26 mouse cellular contexts compared by ENCODE assay signal in genomic region chr5:91504320-91504922, GRCm38 (mm10). TPM values are rescaled to one million over a fixed set of nuclear protein-coding genes. Genes with fewer than 3 reads are reported as not detected.
A peak's percentile ranks its signal among the peaks of the same experiment; 100 is the strongest.
DNase-seq lines count a peak whose midpoint lies in the region; ATAC-seq and TF ChIP-seq lines count a peak whose summit lies in the region.
"Had no signal": no experiment of that assay in that cellular context is flagged by ENCODE, and none has a peak within 500 bp of the region (broad histone marks: within the 10 kb centered on the region; RNA-seq: fewer than 3 reads in every experiment).

No protein-coding gene starts in this region.

- peak overlapping the region; percentile 36 to 49 for H3K4me3 ChIP-seq in MEL (ENCODE audit: control insufficient read depth in 1 of 2, insufficient read depth in 1 of 2, low read depth in 2 of 2, low read length in 2 of 2)
- H3K4me3 ChIP-seq in forebrain, postnatal 0 days (ENCODE audit: low read depth, low read length), result no peak overlapping the region

- no peaks in the 10 kb centered on the region for H3K79me2 ChIP-seq in MEL (ENCODE audit: control insufficient read depth, insufficient read depth, low read length, poor library complexity)

- H3K9ac ChIP-seq in MEL (ENCODE audit: control insufficient read depth, low read depth, low read length, poor library complexity, severe bottlenecking), result peak overlapping the region; percentile 63
- no peak overlapping the region for H3K9ac ChIP-seq in forebrain, postnatal 0 days

- H3K27ac ChIP-seq in MEL (ENCODE audit: control insufficient read depth, low read depth, low read length), result peak overlapping the region; percentile 95
- H3K27ac ChIP-seq in forebrain, postnatal 0 days (ENCODE audit: low read depth, low read length), result no peak overlapping the region

- TF ChIP-seq RAD21 in MEL (IDR thresholded peaks at IDR 0.05; ENCODE audit: low read depth, low read length), result no peak

- DNase-seq in MEL (ENCODE audit: low read depth, low spot score), result peak; percentile 81
- DNase-seq in MEL-GATA-1-ER (ENCODE audit: extremely low read depth, low read depth), result peak; percentile 73
- DNase-seq in brain, embryonic 14.5 days (ENCODE audit: low read depth), result peak; percentile 36
- DNase-seq in c-Kit-positive CD71-positive TER-119-positive erythroid progenitor cells, embryonic 14.5 days (ENCODE audit: low spot score), result no peak
- no peak for DNase-seq in forebrain, postnatal 0 days
- DNase-seq in left cerebral cortex, adult 8-10 months (ENCODE audit: low spot score in 2 of 2), result no peak
- DNase-seq: adrenal gland, adult 2 months; adrenal gland, adult 8-10 months; adrenal gland, postnatal 10 days; adrenal gland, postnatal 14 days; adrenal gland, postnatal 25 days; adrenal gland, postnatal 36 days; B cell, adult 2 months; cerebellum, adult 11 months; cerebellum, adult 11-12 months; cerebellum, adult 18-20 months; cerebellum, adult 2 months; cerebellum, adult 8-10 months; cerebellum, adult 9-10 months had no signal

- H3K4me1 ChIP-seq in MEL (ENCODE audit: control insufficient read depth in 1 of 2, insufficient read depth in 2 of 2, low read length in 2 of 2), result peaks cover 6 to 14% of the 10 kb centered on the region in 2 experiments
- no peaks in the 10 kb centered on the region for H3K4me1 ChIP-seq in forebrain, postnatal 0 days (ENCODE audit: insufficient read depth)

- H3K27me3 ChIP-seq in MEL (ENCODE audit: control insufficient read depth in 1 of 2, insufficient read depth in 2 of 2, low read length in 2 of 2), result no peaks in the 10 kb centered on the region
- H3K27me3 ChIP-seq in forebrain, postnatal 0 days (ENCODE audit: insufficient read depth, low read length), result no peaks in the 10 kb centered on the region
- H3K27me3 ChIP-seq: CH12.LX, Patski had no signal

- ATAC-seq in common myeloid progenitor, adult 5-6 weeks (replicated peaks; ENCODE audit: low read depth, poor library complexity, severe bottlenecking), result 0 out of 2 replicates have a peak, but pooled peaks have one; percentile 32
- no peak for ATAC-seq in forebrain, postnatal 0 days
- ATAC-seq in inflammation-experienced regulatory T-cells, adult 6 months, result no peak
- ATAC-seq: activated CD4-positive, CD25-positive, alpha-beta regulatory T cell, adult 4 months; CD4-positive, CD25-positive, alpha-beta regulatory T cell, adult 4 months; Patski had no signal

- no peak; a peak in 1 of 4 replicates for TF ChIP-seq POLR2A in MEL (IDR thresholded peaks at IDR 0.05; ENCODE audit: control insufficient read depth in 1 of 2, insufficient read depth in 1 of 2, low read depth in 1 of 2, low read length in 2 of 2, poor library complexity in 1 of 2)
- no peak for TF ChIP-seq POLR2A in brain, embryonic 14.5 days (IDR thresholded peaks at IDR 0.05; ENCODE audit: borderline replicate concordance, extremely low read depth, insufficient read depth, insufficient read length, poor library complexity, severe bottlenecking)

- TF ChIP-seq CTCF in MEL (IDR thresholded peaks at IDR 0.05 in 2 of 3, conservative IDR thresholded peaks at IDR 0.05 in 1 of 3; ENCODE audit: control insufficient read depth in 1 of 3, insufficient read depth in 1 of 3, low read depth in 2 of 3, low read length in 3 of 3, poor library complexity in 1 of 3, severe bottlenecking in 1 of 3), result no peak
- TF ChIP-seq CTCF in brain, embryonic 14.5 days (IDR thresholded peaks at IDR 0.05; ENCODE audit: borderline replicate concordance, extremely low read depth, insufficient read depth, insufficient read length), result no peak
- no peak for TF ChIP-seq CTCF in forebrain, postnatal 0 days (IDR thresholded peaks at IDR 0.05; ENCODE audit: low read depth)

- H3K9me3 ChIP-seq in MEL (replicated peaks; ENCODE audit: insufficient read depth, low read length), result no peaks in the 10 kb centered on the region
- no peaks in the 10 kb centered on the region for H3K9me3 ChIP-seq in forebrain, postnatal 0 days (ENCODE audit: low read length)
- H3K9me3 ChIP-seq: G1E had no signal

- H3K4me2 ChIP-seq in forebrain, postnatal 0 days (ENCODE audit: low read depth), result no peak overlapping the region

- peaks cover 0 to 15% of the 10 kb centered on the region in 2 experiments; a peak in 2 of 4 replicates for H3K36me3 ChIP-seq in MEL (ENCODE audit: control insufficient read depth in 1 of 2, insufficient read depth in 2 of 2, low read length in 2 of 2)
- H3K36me3 ChIP-seq in forebrain, postnatal 0 days (ENCODE audit: insufficient read depth), result no peaks in the 10 kb centered on the region
- H3K36me3 ChIP-seq: G1E had no signal

- 60% methylated on average over 5 of the region's 5 CpGs for WGBS in forebrain, postnatal 0 days

- peak; percentile 73 to 90 for TF ChIP-seq EP300 in MEL (IDR thresholded peaks at IDR 0.05; ENCODE audit: low read depth in 1 of 2, low read length in 2 of 2)

TF ChIP-seq in MEL, 35 proteins besides CTCF, POLR2A, EP300 and RAD21:
- TF ChIP-seq MXI1 (IDR thresholded peaks at IDR 0.05; ENCODE audit: low read depth, low read length) (0 out of 2 replicates have a peak, but pooled peaks have one; percentile 27), ZMIZ1 (IDR thresholded peaks at IDR 0.05; ENCODE audit: low read depth, low read length) (no peak), MAFK (IDR thresholded peaks at IDR 0.05; ENCODE audit: borderline replicate concordance, low read depth, low read length) (no peak), UBTF (IDR thresholded peaks at IDR 0.05; ENCODE audit: borderline replicate concordance, insufficient read depth, low read depth, low read length) (no peak), BHLHE40 (IDR thresholded peaks at IDR 0.05; ENCODE audit: borderline replicate concordance, low read depth, low read length) (no peak), TAL1 (IDR thresholded peaks at IDR 0.05; ENCODE audit: low read length) (peak; percentile 37; the same call in 1 of the 2 replicates), TCF12 (IDR thresholded peaks at IDR 0.05; ENCODE audit: low read depth, low read length) (peak; percentile 65), GABPA (IDR thresholded peaks at IDR 0.05; ENCODE audit: low read depth, low read length) (no peak), HCFC1 (IDR thresholded peaks at IDR 0.05; ENCODE audit: low read depth, low read length) (0 out of 2 replicates have a peak, but pooled peaks have one; percentile 38), POLR2AphosphoS5 (IDR thresholded peaks at IDR 0.05; ENCODE audit: borderline replicate concordance, low read depth, low read length) (no peak), SMC3 (IDR thresholded peaks at IDR 0.05; ENCODE audit: low read depth, low read length) (peak; percentile 8; the same call in 1 of the 2 replicates), GATA1 (IDR thresholded peaks at IDR 0.05; ENCODE audit: low read depth, low read length) (peak; percentile 71), JUND (IDR thresholded peaks at IDR 0.05; ENCODE audit: low read depth, low read length) (no peak), ELF1 (IDR thresholded peaks at IDR 0.05; ENCODE audit: low read depth, low read length) (peak; percentile 30; the same call in 1 of the 2 replicates), NRF1 (IDR thresholded peaks at IDR 0.05; ENCODE audit: insufficient read depth, low read depth, low read length, poor library complexity, severe bottlenecking) (no peak), NELFE (IDR thresholded peaks at IDR 0.05; ENCODE audit: low read depth, low read length) (no peak; the same call in 1 of the 2 replicates), E2F4 (IDR thresholded peaks at IDR 0.05; ENCODE audit: borderline replicate concordance, low read depth, low read length) (no peak), ZKSCAN1 (IDR thresholded peaks at IDR 0.05; ENCODE audit: low read depth, low read length) (no peak), ZC3H11A (IDR thresholded peaks at IDR 0.05; ENCODE audit: low read depth, low read length) (no peak), MAX (IDR thresholded peaks at IDR 0.05; ENCODE audit: low read length) (no peak), MYC (IDR thresholded peaks at IDR 0.05; ENCODE audit: low read depth, low read length) (peak; percentile 51; the same call in 1 of the 2 replicates), MEF2A (IDR thresholded peaks at IDR 0.05; ENCODE audit: extremely low read depth, insufficient replicate concordance, low read depth, low read length, poor library complexity, severe bottlenecking) (no peak), POLR2AphosphoS2 (IDR thresholded peaks at IDR 0.05; ENCODE audit: low read length) (no peak), MAZ (IDR thresholded peaks at IDR 0.05; ENCODE audit: low read depth, low read length) (no peak), ETS1 (IDR thresholded peaks at IDR 0.05; ENCODE audit: low read depth, low read length) (peak; percentile 62; the same call in 1 of the 2 replicates), USF2 (IDR thresholded peaks at IDR 0.05; ENCODE audit: borderline replicate concordance in 1 of 2, insufficient read depth in 1 of 2, low read depth in 1 of 2, low read length in 2 of 2) (no peak), ZNF384 (IDR thresholded peaks at IDR 0.05; ENCODE audit: low read depth, low read length) (no peak), RCOR1 (IDR thresholded peaks at IDR 0.05; ENCODE audit: low read depth, low read length) (peak; percentile 65), KAT2A (conservative IDR thresholded peaks at IDR 0.05; ENCODE audit: low read depth, low read length) (no peak), TBP (IDR thresholded peaks at IDR 0.05; ENCODE audit: low read depth, low read length) (0 out of 2 replicates have a peak, but pooled peaks have one; percentile 29), SIN3A (IDR thresholded peaks at IDR 0.05; ENCODE audit: low read length) (peak; percentile 67; the same call in 1 of the 2 replicates), USF1 (IDR thresholded peaks at IDR 0.05; ENCODE audit: low read depth, low read length) (no peak), MYB (IDR thresholded peaks at IDR 0.05; ENCODE audit: low read depth, low read length) (no peak), CHD2 (IDR thresholded peaks at IDR 0.05; ENCODE audit: low read length) (no peak), CHD1 (IDR thresholded peaks at IDR 0.05; ENCODE audit: low read depth, low read length) (peak; percentile 91; the same call in 1 of the 2 replicates)

RNA-seq across cellular contexts. Expression of gene Parm1, which starts 13.0 kb away (rescaled TPM):
- total RNA-seq in MEL (2012; rRNA removed), result 18.5 and 19.1 TPM in 2 replicates
- 10 to 100 TPM; 41.0 to 76.1 TPM for polyA plus RNA-seq in MEL (2012; ENCODE audit: insufficient read depth in 1 of 2, insufficient read length in 2 of 2, low read depth in 1 of 2, low replicate concordance in 2 of 2, missing spikeins in 1 of 2)
- polyA plus RNA-seq in brain, embryonic 14.5 days (2012; rRNA removed), result 2.7 and 6.4 TPM in 2 replicates
- total RNA-seq in common myeloid progenitor, adult 5-6 weeks (2017), result 1.8 and 4.3 TPM in 2 replicates
- total RNA-seq in forebrain, postnatal 0 days (2014; rRNA removed), result 6.5 and 11.8 TPM in 2 replicates
- polyA plus RNA-seq in forebrain, postnatal 0 days (2015; fragmentation: Nextera tagmentation; extraction: Ambion mirVana), result 4.7 and 7.3 TPM in 2 replicates
- total RNA-seq in left cerebral cortex, adult 8-10 months (2022), result 10 to 100 TPM; 36.5 to 42.4 (median 39.2) TPM
- polyA plus RNA-seq in inflammation-experienced regulatory T-cells, adult 6 months (2017; shearing (Covaris generic)), result under 1 TPM in 1 of 3 experiments, not detected in 2; 0.07 TPM
- polyA plus RNA-seq: activated CD4-positive, CD25-positive, alpha-beta regulatory T cell, adult 4 months; CD4-positive, CD25-positive, alpha-beta regulatory T cell, adult 4 months had no signal

Comparison
In these comparisons a context has a peak if more than half of its experiments do, and no peak if none do; other contexts are left out.
1. DNase-seq: peak in MEL (single experiment), MEL-GATA-1-ER (single experiment) and brain, embryonic 14.5 days (single experiment); none in c-Kit-positive CD71-positive TER-119-positive erythroid progenitor cells, embryonic 14.5 days (single experiment), forebrain, postnatal 0 days (single experiment) and left cerebral cortex, adult 8-10 months (0 of 2).